Mouse (Mus musculus) MEL (cell line): Measurements from ENCODE around the gene Soga1. TPM values are rescaled to one million over a fixed set of nuclear protein-coding genes. Genes with fewer than 3 reads are reported as not detected.

Experiments
- DNase-seq: peaks from one replicate; pipeline ENCODE4 v3.0.0; 2011; ENCODE audit warnings: low read depth, low spot score
- H3K27ac ChIP-seq: 2 replicates; pipeline ENCODE4 v1.5.1; 2012; ENCODE audit warnings: low read depth, mild to moderate bottlenecking, control low read depth, low read length, moderate library complexity; ENCODE audit not compliant: control insufficient read depth
- H3K27me3 ChIP-seq, 2 experiments: fragments of 150-350 bp in 1 of 2; sonication (generic) in 1 of 2; 2 replicates each; pipeline ENCODE4 v1.6.1; 2012; ENCODE audit warnings: low read length in 2 of 2, mild to moderate bottlenecking in 2 of 2, improper control_type of control experiment in 1 of 2, moderate library complexity in 1 of 2; ENCODE audit not compliant: insufficient read depth in 2 of 2, control insufficient read depth in 1 of 2
- H3K36me3 ChIP-seq, 2 experiments: 2 replicates each; pipeline ENCODE4 v1.6.1; 2012 to 2014; ENCODE audit warnings: low read length in 2 of 2, improper control_type of control experiment in 1 of 2, inconsistent platforms in 1 of 2, mild to moderate bottlenecking in 1 of 2; ENCODE audit not compliant: insufficient read depth in 2 of 2, control insufficient read depth in 1 of 2
- H3K4me1 ChIP-seq, 2 experiments: fragments of 150-350 bp in 1 of 2; sonication (generic) in 1 of 2; 2 replicates each; pipeline ENCODE4 v1.6.1; 2012; ENCODE audit warnings: low read length in 2 of 2, improper control_type of control experiment in 1 of 2, mild to moderate bottlenecking in 1 of 2; ENCODE audit not compliant: insufficient read depth in 2 of 2, control insufficient read depth in 1 of 2
- H3K4me3 ChIP-seq, 2 experiments: fragments of 150-350 bp in 1 of 2; sonication (generic) in 1 of 2; 2 replicates each; pipeline ENCODE4 v1.5.1; 2012; ENCODE audit warnings: low read depth in 2 of 2, low read length in 2 of 2, mild to moderate bottlenecking in 2 of 2, moderate library complexity in 2 of 2, control low read depth in 1 of 2, improper control_type of control experiment in 1 of 2; ENCODE audit not compliant: control insufficient read depth in 1 of 2, insufficient read depth in 1 of 2
- H3K79me2 ChIP-seq: 2 replicates; pipeline ENCODE4 v1.6.1; 2012; ENCODE audit warnings: mild to moderate bottlenecking, low read length, moderate library complexity; ENCODE audit not compliant: control insufficient read depth, poor library complexity, insufficient read depth
- H3K9ac ChIP-seq: 2 replicates; pipeline ENCODE4 v1.6.1; 2012; ENCODE audit warnings: low read depth, mild to moderate bottlenecking, control low read depth, low read length, moderate library complexity; ENCODE audit not compliant: control insufficient read depth, poor library complexity, severe bottlenecking
- H3K9me3 ChIP-seq: fragments of 150-350 bp; sonication (generic); replicated peaks from 2 replicates; pipeline ENCODE4 v1.6.1; 2012; ENCODE audit warnings: mild to moderate bottlenecking, low read length, improper control_type of control experiment, moderate library complexity; ENCODE audit not compliant: insufficient read depth
- BHLHE40 ChIP-seq: IDR thresholded peaks from 2 replicates; pipeline ENCODE4 v1.6.1; 2012; ENCODE audit warnings: low read depth, mild to moderate bottlenecking, inconsistent platforms, low read length, improper control_type of control experiment, borderline replicate concordance
- CHD2 ChIP-seq: IDR thresholded peaks from 2 replicates; pipeline ENCODE4 v1.6.1; 2011; ENCODE audit warnings: low read length, improper control_type of control experiment
- CTCF ChIP-seq, 3 experiments: IDR thresholded peaks in 2 of 3; conservative IDR thresholded peaks in 1 of 3; 2 replicates each; pipeline ENCODE4 v1.5.1; 2011 to 2012; ENCODE audit warnings: low read length in 3 of 3, low read depth in 2 of 3, mild to moderate bottlenecking in 2 of 3, improper control_type of control experiment in 1 of 3, inconsistent platforms in 1 of 3, mixed read lengths in 1 of 3, moderate library complexity in 1 of 3; ENCODE audit not compliant: control insufficient read depth in 1 of 3, insufficient read depth in 1 of 3, poor library complexity in 1 of 3, severe bottlenecking in 1 of 3
- EP300 ChIP-seq, 2 experiments: IDR thresholded peaks; 2 replicates each; pipeline ENCODE4 v1.6.1; 2011; ENCODE audit warnings: improper control_type of control experiment in 2 of 2, low read length in 2 of 2, low read depth in 1 of 2, mild to moderate bottlenecking in 1 of 2
- GATA1 ChIP-seq: IDR thresholded peaks from 2 replicates; pipeline ENCODE4 v1.6.1; 2011; ENCODE audit warnings: low read depth, low read length, improper control_type of control experiment
- KAT2A ChIP-seq: conservative IDR thresholded peaks from 2 replicates; pipeline ENCODE4 v1.6.1; 2012; ENCODE audit warnings: low read depth, low read length, improper control_type of control experiment, inconsistent platforms
- MAFK ChIP-seq: IDR thresholded peaks from 2 replicates; pipeline ENCODE4 v1.6.1; 2011; ENCODE audit warnings: low read depth, mild to moderate bottlenecking, low read length, improper control_type of control experiment, borderline replicate concordance
- MAZ ChIP-seq: IDR thresholded peaks from 2 replicates; pipeline ENCODE4 v1.6.1; 2012; ENCODE audit warnings: low read depth, mild to moderate bottlenecking, inconsistent platforms, low read length, improper control_type of control experiment
- MEF2A ChIP-seq: IDR thresholded peaks from 2 replicates; pipeline ENCODE4 v1.6.1; 2014; ENCODE audit warnings: low read depth, mild to moderate bottlenecking, inconsistent platforms, low read length, improper control_type of control experiment; ENCODE audit not compliant: poor library complexity, insufficient replicate concordance, severe bottlenecking; ENCODE audit errors: extremely low read depth
- MXI1 ChIP-seq: IDR thresholded peaks from 2 replicates; pipeline ENCODE4 v1.6.1; 2011; ENCODE audit warnings: mild to moderate bottlenecking, low read depth, low read length, improper control_type of control experiment
- MYC ChIP-seq: IDR thresholded peaks from 2 replicates; pipeline ENCODE4 v1.6.1; 2011; ENCODE audit warnings: low read depth, mild to moderate bottlenecking, low read length, improper control_type of control experiment, moderate library complexity
- NELFE ChIP-seq: IDR thresholded peaks from 2 replicates; pipeline ENCODE4 v1.6.1; 2011; ENCODE audit warnings: low read depth, low read length, improper control_type of control experiment
- POLR2A ChIP-seq, 2 experiments: IDR thresholded peaks; 2 replicates each; pipeline ENCODE4 v1.6.1; 2011 to 2012; ENCODE audit warnings: low read length in 2 of 2, mild to moderate bottlenecking in 2 of 2, control low read depth in 1 of 2, improper control_type of control experiment in 1 of 2, low read depth in 1 of 2, moderate library complexity in 1 of 2; ENCODE audit not compliant: control insufficient read depth in 1 of 2, insufficient read depth in 1 of 2, poor library complexity in 1 of 2
- POLR2AphosphoS2 ChIP-seq: IDR thresholded peaks from 2 replicates; pipeline ENCODE4 v1.6.1; 2011; ENCODE audit warnings: low read length, improper control_type of control experiment
- SMC3 ChIP-seq: IDR thresholded peaks from 2 replicates; pipeline ENCODE4 v1.6.1; 2011; ENCODE audit warnings: low read depth, low read length, improper control_type of control experiment
- TBP ChIP-seq: IDR thresholded peaks from 2 replicates; pipeline ENCODE4 v1.8.0; 2011; ENCODE audit warnings: low read depth, low read length, improper control_type of control experiment
- TCF12 ChIP-seq: IDR thresholded peaks from 2 replicates; pipeline ENCODE4 v1.6.1; 2014; ENCODE audit warnings: low read depth, mild to moderate bottlenecking, inconsistent platforms, low read length, improper control_type of control experiment, moderate library complexity
- UBTF ChIP-seq: IDR thresholded peaks from 2 replicates; pipeline ENCODE4 v1.6.1; 2012; ENCODE audit warnings: low read depth, mild to moderate bottlenecking, inconsistent platforms, low read length, improper control_type of control experiment, moderate library complexity, borderline replicate concordance; ENCODE audit not compliant: insufficient read depth
- USF2 ChIP-seq, 2 experiments: IDR thresholded peaks; 2 replicates each; pipeline ENCODE4 v1.6.1; 2011 to 2012; ENCODE audit warnings: improper control_type of control experiment in 2 of 2, low read length in 2 of 2, borderline replicate concordance in 1 of 2, inconsistent platforms in 1 of 2, low read depth in 1 of 2, mild to moderate bottlenecking in 1 of 2; ENCODE audit not compliant: insufficient read depth in 1 of 2
- ZC3H11A ChIP-seq: IDR thresholded peaks from 2 replicates; pipeline ENCODE4 v1.6.1; 2012; ENCODE audit warnings: low read depth, mild to moderate bottlenecking, inconsistent platforms, low read length, improper control_type of control experiment
- ZNF384 ChIP-seq: IDR thresholded peaks from 2 replicates; pipeline ENCODE4 v1.6.1; 2012; ENCODE audit warnings: low read depth, mild to moderate bottlenecking, inconsistent platforms, low read length, improper control_type of control experiment
- polyA plus RNA-seq, 2 experiments: library from polyadenylated mRNA; stranded (reverse) in 1 of 2; unstranded in 1 of 2; fragments of >175 nt in 1 of 2; fragments of >200 nt in 1 of 2; gene quantifications; 2 replicates each; pipeline versions ENCODE4 v1.2.1 to v1.2.4; 2012; ENCODE audit warnings: low replicate concordance in 2 of 2, low read depth in 1 of 2; ENCODE audit not compliant: insufficient read length in 2 of 2, insufficient read depth in 1 of 2, missing spikeins in 1 of 2
- total RNA-seq: library from RNA; depleted of rRNA; stranded (reverse); fragments of 300-350 nt; gene quantifications from 2 replicates; pipeline ENCODE4 v1.2.3, GENCODE M21; 2012

Gene Soga1
- total and polyA plus RNA-seq, 3 experiments: 0.50 to 2.0 TPM; not detected in 1

- no peak for DNase-seq
- no peaks in the 10 kb centered on the region for H3K79me2 ChIP-seq
- TF ChIP-seq TCF12: no peak
- TF ChIP-seq EP300 (IDR thresholded peaks at IDR 0.05; ENCODE audit: low read depth in 1 of 2, low read length in 2 of 2): no peak
- no peak for TF ChIP-seq ZNF384
- TF ChIP-seq MEF2A: no peak
- TF ChIP-seq UBTF: no peak
- no peak for TF ChIP-seq NELFE
- TF ChIP-seq CHD2: no peak
- no peak for TF ChIP-seq SMC3
- no peak for TF ChIP-seq KAT2A
- TF ChIP-seq POLR2A (IDR thresholded peaks at IDR 0.05; ENCODE audit: control insufficient read depth in 1 of 2, insufficient read depth in 1 of 2, low read depth in 1 of 2, low read length in 2 of 2, poor library complexity in 1 of 2): no peak
- no peak for TF ChIP-seq TBP
- TF ChIP-seq BHLHE40: no peak
- no peak for TF ChIP-seq ZC3H11A
- no peak for TF ChIP-seq USF2 (IDR thresholded peaks at IDR 0.05; ENCODE audit: borderline replicate concordance in 1 of 2, insufficient read depth in 1 of 2, low read depth in 1 of 2, low read length in 2 of 2)
- no peak for TF ChIP-seq MAFK
- no peak for TF ChIP-seq MAZ
- no peak for TF ChIP-seq GATA1
- H3K4me1 ChIP-seq: no peaks in the 10 kb centered on the region
- no peak overlapping the region for H3K4me3 ChIP-seq
- 0 out of 4 replicates have a peak, but pooled peaks cover 0 to 2% of the 10 kb centered on the region in 2 experiments for H3K27me3 ChIP-seq
- H3K36me3 ChIP-seq: no peaks in the 10 kb centered on the region
- no peak overlapping the region for H3K9ac ChIP-seq
- H3K9me3 ChIP-seq: no peaks in the 10 kb centered on the region
- no peak overlapping the region for H3K27ac ChIP-seq
Measured at GRCm38 (mm10) chr2:157040649-157041046, 38.4 kb downstream of the Soga1 start.

- peak; percentile 61; the same call in 1 of the 2 replicates for TF ChIP-seq MXI1
- TF ChIP-seq NELFE: no peak
- no peak for TF ChIP-seq POLR2A (IDR thresholded peaks at IDR 0.05; ENCODE audit: control insufficient read depth in 1 of 2, insufficient read depth in 1 of 2, low read depth in 1 of 2, low read length in 2 of 2, poor library complexity in 1 of 2)
- peak in 2 of 3 experiments; percentile 43 to 62; a peak in 4 of 6 replicates for TF ChIP-seq CTCF (IDR thresholded peaks at IDR 0.05 in 2 of 3, conservative IDR thresholded peaks at IDR 0.05 in 1 of 3; ENCODE audit: control insufficient read depth in 1 of 3, insufficient read depth in 1 of 3, low read depth in 2 of 3, low read length in 3 of 3, poor library complexity in 1 of 3, severe bottlenecking in 1 of 3)
- TF ChIP-seq POLR2AphosphoS2: no peak
- 0 out of 2 replicates have a peak, but pooled peaks have one; percentile 21 for TF ChIP-seq MYC
- no peak for TF ChIP-seq MEF2A
- no peak for TF ChIP-seq KAT2A
- TF ChIP-seq UBTF: no peak
- TF ChIP-seq SMC3: peak; percentile 22; the same call in 1 of the 2 replicates
- no peak for TF ChIP-seq CHD2
- no peaks in the 10 kb centered on the region for H3K79me2 ChIP-seq
- peak overlapping the region in 1 of 2 experiments; percentile 25; a peak in 1 of 4 replicates for H3K4me3 ChIP-seq
- peak; percentile 72 for DNase-seq
- 0 out of 4 replicates have a peak, but pooled peaks cover 0 to 2% of the 10 kb centered on the region in 2 experiments for H3K27me3 ChIP-seq
- no peaks in the 10 kb centered on the region for H3K4me1 ChIP-seq
- no peaks in the 10 kb centered on the region for H3K36me3 ChIP-seq
- no peak overlapping the region for H3K27ac ChIP-seq
- H3K9me3 ChIP-seq: no peaks in the 10 kb centered on the region
- peak overlapping the region; percentile 39 for H3K9ac ChIP-seq
Measured at GRCm38 (mm10) chr2:157039900-157040648, 39.0 kb downstream of the Soga1 start.
